Mouse (Mus musculus) MEL (cell line): ENCODE results near the gene Cartpt. TPM values are rescaled to one million over a fixed set of nuclear protein-coding genes. Genes with fewer than 3 reads are reported as not detected.

ENCODE experiments used
- DNase-seq: peaks from one replicate; pipeline ENCODE4 v3.0.0; 2011; ENCODE audit warnings: low read depth, low spot score
- H3K27ac ChIP-seq: 2 replicates; pipeline ENCODE4 v1.5.1; 2012; ENCODE audit warnings: low read depth, mild to moderate bottlenecking, control low read depth, low read length, moderate library complexity; ENCODE audit not compliant: control insufficient read depth
- H3K27me3 ChIP-seq, 2 experiments: fragments of 150-350 bp in 1 of 2; sonication (generic) in 1 of 2; 2 replicates each; pipeline ENCODE4 v1.6.1; 2012; ENCODE audit warnings: low read length in 2 of 2, mild to moderate bottlenecking in 2 of 2, improper control_type of control experiment in 1 of 2, moderate library complexity in 1 of 2; ENCODE audit not compliant: insufficient read depth in 2 of 2, control insufficient read depth in 1 of 2
- H3K36me3 ChIP-seq, 2 experiments: 2 replicates each; pipeline ENCODE4 v1.6.1; 2012 to 2014; ENCODE audit warnings: low read length in 2 of 2, improper control_type of control experiment in 1 of 2, inconsistent platforms in 1 of 2, mild to moderate bottlenecking in 1 of 2; ENCODE audit not compliant: insufficient read depth in 2 of 2, control insufficient read depth in 1 of 2
- H3K4me1 ChIP-seq, 2 experiments: fragments of 150-350 bp in 1 of 2; sonication (generic) in 1 of 2; 2 replicates each; pipeline ENCODE4 v1.6.1; 2012; ENCODE audit warnings: low read length in 2 of 2, improper control_type of control experiment in 1 of 2, mild to moderate bottlenecking in 1 of 2; ENCODE audit not compliant: insufficient read depth in 2 of 2, control insufficient read depth in 1 of 2
- H3K4me3 ChIP-seq, 2 experiments: fragments of 150-350 bp in 1 of 2; sonication (generic) in 1 of 2; 2 replicates each; pipeline ENCODE4 v1.5.1; 2012; ENCODE audit warnings: low read depth in 2 of 2, low read length in 2 of 2, mild to moderate bottlenecking in 2 of 2, moderate library complexity in 2 of 2, control low read depth in 1 of 2, improper control_type of control experiment in 1 of 2; ENCODE audit not compliant: control insufficient read depth in 1 of 2, insufficient read depth in 1 of 2
- H3K79me2 ChIP-seq: 2 replicates; pipeline ENCODE4 v1.6.1; 2012; ENCODE audit warnings: mild to moderate bottlenecking, low read length, moderate library complexity; ENCODE audit not compliant: control insufficient read depth, poor library complexity, insufficient read depth
- H3K9ac ChIP-seq: 2 replicates; pipeline ENCODE4 v1.6.1; 2012; ENCODE audit warnings: low read depth, mild to moderate bottlenecking, control low read depth, low read length, moderate library complexity; ENCODE audit not compliant: control insufficient read depth, poor library complexity, severe bottlenecking
- H3K9me3 ChIP-seq: fragments of 150-350 bp; sonication (generic); replicated peaks from 2 replicates; pipeline ENCODE4 v1.6.1; 2012; ENCODE audit warnings: mild to moderate bottlenecking, low read length, improper control_type of control experiment, moderate library complexity; ENCODE audit not compliant: insufficient read depth
- CTCF ChIP-seq, 3 experiments: IDR thresholded peaks in 2 of 3; conservative IDR thresholded peaks in 1 of 3; 2 replicates each; pipeline ENCODE4 v1.5.1; 2011 to 2012; ENCODE audit warnings: low read length in 3 of 3, low read depth in 2 of 3, mild to moderate bottlenecking in 2 of 3, improper control_type of control experiment in 1 of 3, inconsistent platforms in 1 of 3, mixed read lengths in 1 of 3, moderate library complexity in 1 of 3; ENCODE audit not compliant: control insufficient read depth in 1 of 3, insufficient read depth in 1 of 3, poor library complexity in 1 of 3, severe bottlenecking in 1 of 3
- EP300 ChIP-seq, 2 experiments: IDR thresholded peaks; 2 replicates each; pipeline ENCODE4 v1.6.1; 2011; ENCODE audit warnings: improper control_type of control experiment in 2 of 2, low read length in 2 of 2, low read depth in 1 of 2, mild to moderate bottlenecking in 1 of 2
- ETS1 ChIP-seq: IDR thresholded peaks from 2 replicates; pipeline ENCODE4 v1.6.1; 2012; ENCODE audit warnings: low read depth, mild to moderate bottlenecking, inconsistent platforms, low read length, improper control_type of control experiment, moderate library complexity
- GATA1 ChIP-seq: IDR thresholded peaks from 2 replicates; pipeline ENCODE4 v1.6.1; 2011; ENCODE audit warnings: low read depth, low read length, improper control_type of control experiment
- MAFK ChIP-seq: IDR thresholded peaks from 2 replicates; pipeline ENCODE4 v1.6.1; 2011; ENCODE audit warnings: low read depth, mild to moderate bottlenecking, low read length, improper control_type of control experiment, borderline replicate concordance
- MAX ChIP-seq: IDR thresholded peaks from 2 replicates; pipeline ENCODE4 v1.6.1; 2011; ENCODE audit warnings: low read length, improper control_type of control experiment
- MEF2A ChIP-seq: IDR thresholded peaks from 2 replicates; pipeline ENCODE4 v1.6.1; 2014; ENCODE audit warnings: low read depth, mild to moderate bottlenecking, inconsistent platforms, low read length, improper control_type of control experiment; ENCODE audit not compliant: poor library complexity, insufficient replicate concordance, severe bottlenecking; ENCODE audit errors: extremely low read depth
- MYB ChIP-seq: IDR thresholded peaks from 2 replicates; pipeline ENCODE4 v1.6.1; 2011; ENCODE audit warnings: mild to moderate bottlenecking, low read depth, low read length, improper control_type of control experiment
- POLR2A ChIP-seq, 2 experiments: IDR thresholded peaks; 2 replicates each; pipeline ENCODE4 v1.6.1; 2011 to 2012; ENCODE audit warnings: low read length in 2 of 2, mild to moderate bottlenecking in 2 of 2, control low read depth in 1 of 2, improper control_type of control experiment in 1 of 2, low read depth in 1 of 2, moderate library complexity in 1 of 2; ENCODE audit not compliant: control insufficient read depth in 1 of 2, insufficient read depth in 1 of 2, poor library complexity in 1 of 2
- RAD21 ChIP-seq: IDR thresholded peaks from 2 replicates; pipeline ENCODE4 v1.6.1; 2011; ENCODE audit warnings: mild to moderate bottlenecking, low read depth, low read length, improper control_type of control experiment
- RCOR1 ChIP-seq: IDR thresholded peaks from 2 replicates; pipeline ENCODE4 v1.6.1; 2012; ENCODE audit warnings: low read depth, mild to moderate bottlenecking, inconsistent platforms, low read length, improper control_type of control experiment
- SMC3 ChIP-seq: IDR thresholded peaks from 2 replicates; pipeline ENCODE4 v1.6.1; 2011; ENCODE audit warnings: low read depth, low read length, improper control_type of control experiment
- TAL1 ChIP-seq: IDR thresholded peaks from 2 replicates; pipeline ENCODE4 v1.6.1; 2012; ENCODE audit warnings: mild to moderate bottlenecking, inconsistent platforms, low read length, moderate library complexity, mixed read lengths
- ZC3H11A ChIP-seq: IDR thresholded peaks from 2 replicates; pipeline ENCODE4 v1.6.1; 2012; ENCODE audit warnings: low read depth, mild to moderate bottlenecking, inconsistent platforms, low read length, improper control_type of control experiment
- polyA plus RNA-seq, 2 experiments: library from polyadenylated mRNA; stranded (reverse) in 1 of 2; unstranded in 1 of 2; fragments of >175 nt in 1 of 2; fragments of >200 nt in 1 of 2; gene quantifications; 2 replicates each; pipeline versions ENCODE4 v1.2.1 to v1.2.4; 2012; ENCODE audit warnings: low replicate concordance in 2 of 2, low read depth in 1 of 2; ENCODE audit not compliant: insufficient read length in 2 of 2, insufficient read depth in 1 of 2, missing spikeins in 1 of 2
- total RNA-seq: library from RNA; depleted of rRNA; stranded (reverse); fragments of 300-350 nt; gene quantifications from 2 replicates; pipeline ENCODE4 v1.2.3, GENCODE M21; 2012

Gene Cartpt
- total and polyA plus RNA-seq, 3 experiments = not detected

DNA sequence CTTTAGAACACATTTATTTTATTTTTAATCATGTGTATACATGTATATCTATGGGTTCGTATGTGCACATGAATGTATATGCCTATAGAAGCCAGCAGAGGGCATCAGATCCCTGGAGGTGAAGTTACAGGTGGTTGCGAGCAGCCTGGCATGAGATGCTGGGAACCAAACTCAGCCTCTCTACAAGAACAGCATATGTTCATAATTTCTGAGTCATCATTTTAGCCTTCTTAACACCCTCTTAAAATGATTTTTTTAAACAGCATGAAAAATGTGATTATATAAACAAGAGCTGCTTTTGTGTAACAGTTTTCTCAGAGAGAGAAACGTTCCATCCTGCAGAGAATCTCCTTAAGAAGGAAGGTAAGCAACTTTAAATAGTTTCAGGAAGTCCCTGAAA is 40.2 kb downstream of the Cartpt start:
- no peaks in the 10 kb centered on the region for H3K9me3 ChIP-seq
- no peak for TF ChIP-seq POLR2A (IDR thresholded peaks at IDR 0.05; ENCODE audit: control insufficient read depth in 1 of 2, insufficient read depth in 1 of 2, low read depth in 1 of 2, low read length in 2 of 2, poor library complexity in 1 of 2)
- peak in 1 of 3 experiments; percentile 4; a peak in 1 of 6 replicates for TF ChIP-seq CTCF (IDR thresholded peaks at IDR 0.05 in 2 of 3, conservative IDR thresholded peaks at IDR 0.05 in 1 of 3; ENCODE audit: control insufficient read depth in 1 of 3, insufficient read depth in 1 of 3, low read depth in 2 of 3, low read length in 3 of 3, poor library complexity in 1 of 3, severe bottlenecking in 1 of 3)
- TF ChIP-seq MAFK = peak; percentile 86
- TF ChIP-seq MAX = no peak
- DNase-seq = no peak
- no peak overlapping the region for H3K4me3 ChIP-seq
- H3K27me3 ChIP-seq = no peaks in the 10 kb centered on the region
- H3K4me1 ChIP-seq = no peaks in the 10 kb centered on the region
- H3K27ac ChIP-seq = no peak overlapping the region
- no peak overlapping the region for H3K9ac ChIP-seq
- H3K79me2 ChIP-seq = no peaks in the 10 kb centered on the region
- H3K36me3 ChIP-seq = no peaks in the 10 kb centered on the region

DNA sequence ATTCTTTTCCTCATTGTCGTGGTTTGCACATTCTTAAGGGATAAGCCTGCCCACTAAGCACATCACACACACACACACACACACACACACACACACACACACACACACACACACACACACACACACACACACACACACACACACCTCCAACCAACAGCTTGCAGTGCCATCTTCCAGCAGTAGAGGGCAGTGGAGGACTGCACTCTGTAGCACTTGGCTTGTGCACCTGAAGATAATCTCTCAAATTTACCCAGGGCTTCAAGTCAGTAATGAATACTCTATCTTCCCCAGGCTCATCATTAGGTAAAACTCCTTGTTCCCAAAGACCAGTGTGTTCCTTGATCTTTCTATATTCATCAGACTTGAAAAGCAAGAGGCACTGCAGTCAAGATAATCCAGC is 41.8 kb downstream of the Cartpt start:
- Histone ChIP-seq H3K9ac (no peak overlapping the region), H3K9me3 (no peaks in the 10 kb centered on the region), H3K27ac (no peak overlapping the region), H3K79me2 (no peaks in the 10 kb centered on the region), H3K4me1 (no peaks in the 10 kb centered on the region), H3K27me3 (no peaks in the 10 kb centered on the region), H3K36me3 (no peaks in the 10 kb centered on the region), H3K4me3 (no peak overlapping the region)
- TF ChIP-seq MYB = no peak
- peak; percentile 64 to 79 (median 69) for TF ChIP-seq CTCF (IDR thresholded peaks at IDR 0.05 in 2 of 3, conservative IDR thresholded peaks at IDR 0.05 in 1 of 3; ENCODE audit: control insufficient read depth in 1 of 3, insufficient read depth in 1 of 3, low read depth in 2 of 3, low read length in 3 of 3, poor library complexity in 1 of 3, severe bottlenecking in 1 of 3)
- TF ChIP-seq ETS1 = peak; percentile 18; the same call in 1 of the 2 replicates
- no peak for TF ChIP-seq GATA1
- TF ChIP-seq SMC3 = peak; percentile 48
- TF ChIP-seq EP300 (IDR thresholded peaks at IDR 0.05; ENCODE audit: low read depth in 1 of 2, low read length in 2 of 2) = no peak
- peak; percentile 71 for TF ChIP-seq RAD21
- no peak for TF ChIP-seq MAX
- peak; percentile 28; the same call in 1 of the 2 replicates for TF ChIP-seq ZC3H11A
- DNase-seq = peak; percentile 63

DNA sequence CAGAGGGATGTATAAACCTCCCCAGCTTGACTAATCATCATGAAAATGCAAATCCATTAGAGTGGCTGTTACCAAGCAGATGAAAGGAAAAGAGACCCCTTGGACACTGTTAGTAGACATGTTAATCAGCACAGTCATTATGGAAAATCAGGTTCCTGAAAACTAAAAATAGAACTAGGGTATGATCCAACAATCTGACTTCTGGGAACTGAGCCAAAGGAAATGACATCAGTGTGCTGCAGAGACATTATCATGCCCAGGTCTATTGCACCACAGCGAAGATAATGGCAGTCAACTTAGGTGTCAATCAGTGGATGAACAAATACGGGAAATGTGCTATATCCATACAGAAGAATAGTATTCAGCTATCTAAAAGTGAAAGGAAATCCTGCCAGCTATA is 43.0 kb downstream of the Cartpt start:
- H3K27ac ChIP-seq = no peak overlapping the region
- H3K9ac ChIP-seq = no peak overlapping the region
- no peaks in the 10 kb centered on the region for H3K9me3 ChIP-seq
- no peaks in the 10 kb centered on the region for H3K79me2 ChIP-seq
- TF ChIP-seq MEF2A (peak; percentile 79; the same call in 1 of the 2 replicates), ETS1 (peak; percentile 81), RCOR1 (peak; percentile 57; the same call in 1 of the 2 replicates), TAL1 (no peak)
- no peaks in the 10 kb centered on the region for H3K36me3 ChIP-seq
- no peaks in the 10 kb centered on the region for H3K4me1 ChIP-seq
- H3K27me3 ChIP-seq = no peaks in the 10 kb centered on the region
- no peak overlapping the region for H3K4me3 ChIP-seq
- DNase-seq = peak; percentile 52
